Mouse (Mus musculus) layer of hippocampus, adult 8-10 months (tissue): Measurements from ENCODE around the gene Mrnip. TPM values are rescaled to one million over a fixed set of nuclear protein-coding genes. Genes with fewer than 3 reads are reported as not detected.
A peak's percentile ranks its signal among the peaks of the same experiment; 100 is the strongest.

Experiments
- DNase-seq, 2 experiments: peaks; one replicate each; pipeline ENCODE4 v3.0.0; 2022; ENCODE audit warnings: low spot score in 2 of 2
- total RNA-seq, 4 experiments: library from RNA; stranded (reverse); gene quantifications; 2 replicates each; pipeline ENCODE4 v1.2.4; 2022

Gene Mrnip
- total RNA-seq, 4 experiments from 2014 or later, result 14.0 to 16.9 (median 15.4) TPM

DNA sequence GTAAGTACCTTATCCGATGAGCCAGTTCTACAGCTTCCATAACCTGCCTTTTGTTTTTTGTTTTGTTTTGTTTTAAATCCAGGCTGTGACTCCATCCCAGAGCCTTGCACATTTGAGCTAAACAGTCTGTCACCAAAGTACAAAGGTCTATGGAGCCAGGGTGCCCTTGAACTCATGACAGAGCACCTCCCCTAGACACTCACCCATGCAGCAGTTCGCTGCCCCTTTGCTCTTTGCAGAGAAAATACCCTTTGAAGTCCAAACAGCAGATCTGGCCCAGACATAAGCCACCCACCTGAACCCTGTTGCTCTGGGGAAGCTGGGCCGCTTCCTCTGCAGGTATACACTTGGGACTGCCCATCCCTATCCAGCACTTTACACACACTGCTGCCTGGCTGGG is 27.3 kb downstream of the Mrnip start:
- DNase-seq, result no peak

GRCm38 (mm10) chr11:50203302-50203827 is 29.1 kb downstream of the Mrnip start:
- no peak for DNase-seq

DNA sequence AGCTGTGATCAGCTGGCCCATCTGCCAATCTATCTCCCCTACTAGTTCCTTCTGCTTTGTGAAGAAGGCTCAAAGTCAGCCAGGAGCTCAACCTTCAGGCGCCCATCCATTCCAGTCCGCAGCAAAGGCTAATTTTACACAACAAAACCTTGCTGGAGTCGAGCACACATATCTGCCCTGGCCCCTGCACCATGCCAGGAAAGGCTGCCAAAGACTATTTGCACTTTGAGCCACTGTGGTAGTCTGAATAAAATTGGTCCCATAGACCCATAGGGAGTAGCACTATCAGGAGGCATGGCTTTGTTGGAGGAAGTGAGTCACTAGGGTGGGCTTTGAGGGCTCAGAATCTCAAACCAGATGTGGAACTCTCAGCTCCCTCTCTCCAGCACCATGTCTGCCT is 31.2 kb downstream of the Mrnip start:
- DNase-seq, result no peak

DNA sequence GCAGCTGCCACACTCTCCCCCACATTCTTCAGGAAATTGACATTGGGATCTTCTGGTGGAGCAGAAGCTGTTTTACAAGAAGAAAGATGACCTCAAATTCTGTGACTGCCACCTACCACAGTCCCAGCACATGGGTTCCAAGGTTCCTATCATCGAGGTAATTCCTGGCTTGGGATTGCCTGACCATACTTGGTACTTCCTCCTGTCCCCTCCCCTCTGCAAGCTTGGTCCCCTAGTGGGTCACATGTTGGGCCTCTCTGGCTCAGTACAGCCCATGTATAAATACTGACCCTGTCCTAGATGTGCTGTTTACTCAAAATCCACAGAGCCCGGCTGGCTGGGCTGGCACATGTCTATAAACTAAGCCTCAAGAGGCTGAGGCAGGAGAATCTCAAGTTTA is 31.8 kb downstream of the Mrnip start:
- no peak for DNase-seq

- no peak for DNase-seq
Observed at GRCm38 (mm10) chr11:50207344-50207743, 33.1 kb downstream of the Mrnip start.

DNA sequence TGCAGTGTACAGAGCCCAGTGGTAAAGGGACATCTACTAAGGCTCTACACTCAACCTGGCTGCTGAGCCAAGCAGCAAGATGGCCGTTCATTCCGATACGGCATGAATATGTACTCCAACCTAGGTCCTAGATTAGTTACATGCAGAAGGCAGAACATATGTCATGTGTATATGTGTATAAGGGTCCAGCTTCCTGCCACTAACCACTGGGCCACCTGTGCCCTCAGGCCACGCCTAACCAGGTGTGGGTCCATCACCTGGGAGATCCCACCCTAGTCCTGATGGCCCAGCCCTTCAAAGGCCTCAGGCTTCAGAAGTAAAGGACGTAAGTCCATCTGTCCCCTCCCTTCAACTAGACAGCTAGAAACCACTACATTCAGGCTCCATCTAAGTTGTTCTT is 33.8 kb downstream of the Mrnip start:
- no peak for DNase-seq

DNA sequence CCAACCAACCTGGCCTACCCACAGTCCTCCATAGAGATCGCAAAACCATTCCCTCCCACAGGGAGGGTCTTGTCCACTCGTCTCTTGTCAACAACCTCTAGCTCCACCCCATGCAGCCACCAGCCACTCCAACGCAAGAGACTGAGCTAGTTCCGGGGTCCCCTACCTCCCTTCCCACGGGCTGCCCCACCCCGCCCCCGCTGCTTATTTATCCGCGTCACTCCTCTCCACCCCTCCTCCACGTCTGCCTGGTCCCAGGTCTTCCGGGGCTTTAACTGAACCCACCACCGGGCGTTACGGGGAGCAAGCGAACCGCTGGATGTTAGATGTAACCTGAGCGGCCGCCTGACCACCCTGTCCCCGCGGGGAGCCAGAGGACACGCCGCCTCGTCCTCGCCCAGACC is 35.9 kb downstream of the Mrnip start:
- peak; percentile 81 to 90 for DNase-seq

DNA sequence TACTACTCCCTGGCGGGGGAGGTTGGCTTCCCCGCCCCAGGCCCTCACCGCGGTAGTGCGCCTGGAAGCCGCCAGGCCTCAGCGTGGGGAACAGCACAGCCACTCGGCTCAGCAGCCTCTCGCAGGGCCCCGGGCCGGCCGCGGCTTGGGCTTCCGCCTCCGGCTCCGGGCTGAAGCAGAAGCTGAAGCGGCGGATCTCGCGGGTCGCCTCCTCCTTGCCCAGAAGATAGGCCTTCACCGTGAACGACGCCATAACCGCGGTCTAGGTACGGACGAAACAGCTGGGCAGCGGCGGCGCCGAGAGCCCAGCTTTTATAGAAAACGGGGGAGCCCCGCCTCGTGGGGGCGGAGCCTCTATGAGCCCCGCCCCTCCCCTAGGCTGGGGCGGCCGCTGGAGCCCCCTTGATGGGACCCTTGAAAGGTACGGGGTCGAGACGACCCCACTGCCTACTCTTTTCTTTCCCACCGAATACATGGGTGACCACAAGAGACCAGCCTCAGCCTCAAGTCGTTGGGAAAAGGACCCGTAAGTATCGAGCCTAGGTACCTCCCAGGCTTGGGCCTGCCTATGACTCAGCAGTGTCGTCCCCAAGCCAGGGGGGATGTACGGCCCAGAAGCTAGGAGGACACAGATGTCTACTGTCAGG is 36.4 kb downstream of the Mrnip start, which contains the start of the genes Sqstm1 and Mgat4b:
Gene Sqstm1, minus strand, starts transcription at position 323 of the 647 bp plus-strand sequence.
Gene Mgat4b, plus strand, starts transcription at position 386 of the 647 bp plus-strand sequence.
- peak; percentile 66 to 79 for DNase-seq

GRCm38 (mm10) chr11:50211322-50212059 is 37.2 kb downstream of the Mrnip start:
- DNase-seq, result no peak

GRCm38 (mm10) chr11:50212060-50212739 is 38.0 kb downstream of the Mrnip start:
- DNase-seq, result no peak

- peak; percentile 53 to 79 for DNase-seq
Observed at GRCm38 (mm10) chr11:50212848-50213758, 38.9 kb downstream of the Mrnip start.

DNA sequence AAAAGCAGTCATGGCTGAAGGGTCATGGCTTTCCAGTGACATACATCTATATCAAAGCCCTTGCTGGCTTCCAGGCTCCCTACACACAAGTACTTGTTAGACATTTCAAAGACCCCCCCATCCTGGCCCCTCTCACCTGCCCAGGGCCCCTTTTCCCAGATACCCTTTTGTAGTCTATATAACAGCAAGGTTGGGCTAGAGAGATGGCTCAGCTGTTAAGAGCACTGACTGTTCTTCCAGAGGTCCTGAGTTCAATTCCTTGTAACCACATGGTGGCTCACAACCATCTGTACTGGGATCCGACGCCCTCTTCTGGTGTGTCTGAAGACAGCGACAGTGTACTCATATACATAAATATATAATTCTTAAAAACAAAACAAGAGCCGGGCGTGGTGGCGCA is 40.4 kb downstream of the Mrnip start:
- DNase-seq, result no peak

- DNase-seq, result no peak
Observed at GRCm38 (mm10) chr11:50215633-50216032, 41.4 kb downstream of the Mrnip start.

DNA sequence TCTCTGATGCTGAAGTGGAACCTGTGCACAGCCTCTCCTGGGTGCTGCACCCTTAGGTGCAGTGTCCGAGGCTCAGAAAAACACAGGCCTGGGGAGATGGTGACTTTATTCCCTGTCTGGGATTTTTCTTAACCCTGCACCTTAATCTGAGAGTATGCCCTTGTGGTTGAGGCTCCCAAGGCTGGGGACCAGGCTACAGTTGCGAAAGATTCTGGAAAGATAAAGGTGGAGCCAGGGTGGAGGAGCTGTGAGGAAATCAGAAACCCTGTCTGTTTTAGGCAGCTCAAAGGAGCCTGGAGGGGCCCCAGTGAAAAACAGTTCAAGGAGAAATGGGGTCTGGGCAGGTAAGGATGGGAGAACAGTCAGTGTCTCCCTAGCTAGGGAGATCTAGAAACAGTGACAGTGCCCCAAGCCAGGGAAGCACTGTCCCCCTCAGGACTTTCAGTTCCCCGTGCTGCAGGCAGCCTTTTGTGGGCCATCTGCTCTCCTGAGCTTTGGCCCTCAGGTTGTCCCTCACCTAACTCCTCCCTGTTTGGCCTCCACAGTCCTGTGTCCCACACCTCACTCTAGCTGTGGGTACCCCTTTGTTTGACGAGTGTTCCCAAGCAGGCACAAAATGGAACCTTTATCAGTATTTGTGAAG is 42.6 kb downstream of the Mrnip start:
- no peak for DNase-seq

DNA sequence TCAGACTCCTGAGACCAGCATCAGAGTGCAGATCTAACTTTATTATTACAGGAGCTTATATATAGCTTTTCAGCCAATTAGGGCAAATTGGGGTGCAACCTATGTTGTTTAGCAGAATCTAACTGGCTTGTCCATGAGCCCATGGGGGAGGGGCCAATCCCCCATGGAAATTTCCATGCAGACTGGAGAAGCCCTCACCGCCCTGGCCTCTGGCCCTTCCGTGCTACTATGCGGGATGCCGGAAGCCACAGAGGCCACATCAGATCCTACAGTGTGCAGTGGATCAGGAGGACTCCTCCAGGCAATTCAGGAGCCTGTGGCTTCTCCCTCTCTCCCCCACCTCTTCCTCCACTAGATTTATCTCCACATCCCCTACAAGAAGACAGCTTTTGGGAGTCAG is 43.6 kb downstream of the Mrnip start:
- DNase-seq, result no peak

DNA sequence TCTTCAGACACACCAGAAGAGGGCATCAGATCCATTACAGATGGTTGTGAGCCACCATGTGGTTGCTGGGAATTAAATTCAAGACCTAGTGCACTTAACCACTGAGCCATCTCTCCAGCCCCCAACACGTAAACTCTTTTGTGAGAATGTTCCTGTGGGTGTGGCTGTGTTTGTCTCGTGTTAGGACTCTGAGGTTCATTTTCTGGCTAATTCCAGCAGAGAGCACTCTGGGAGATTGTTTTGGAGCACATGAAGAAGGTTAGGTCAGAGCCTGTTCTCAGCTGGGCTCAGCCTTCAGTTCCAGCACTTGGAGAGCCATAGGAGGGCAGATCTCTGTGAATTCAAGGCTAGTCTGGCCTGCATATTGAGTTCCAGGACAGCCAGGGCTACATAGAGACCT is 45.6 kb downstream of the Mrnip start:
- no peak for DNase-seq

DNA sequence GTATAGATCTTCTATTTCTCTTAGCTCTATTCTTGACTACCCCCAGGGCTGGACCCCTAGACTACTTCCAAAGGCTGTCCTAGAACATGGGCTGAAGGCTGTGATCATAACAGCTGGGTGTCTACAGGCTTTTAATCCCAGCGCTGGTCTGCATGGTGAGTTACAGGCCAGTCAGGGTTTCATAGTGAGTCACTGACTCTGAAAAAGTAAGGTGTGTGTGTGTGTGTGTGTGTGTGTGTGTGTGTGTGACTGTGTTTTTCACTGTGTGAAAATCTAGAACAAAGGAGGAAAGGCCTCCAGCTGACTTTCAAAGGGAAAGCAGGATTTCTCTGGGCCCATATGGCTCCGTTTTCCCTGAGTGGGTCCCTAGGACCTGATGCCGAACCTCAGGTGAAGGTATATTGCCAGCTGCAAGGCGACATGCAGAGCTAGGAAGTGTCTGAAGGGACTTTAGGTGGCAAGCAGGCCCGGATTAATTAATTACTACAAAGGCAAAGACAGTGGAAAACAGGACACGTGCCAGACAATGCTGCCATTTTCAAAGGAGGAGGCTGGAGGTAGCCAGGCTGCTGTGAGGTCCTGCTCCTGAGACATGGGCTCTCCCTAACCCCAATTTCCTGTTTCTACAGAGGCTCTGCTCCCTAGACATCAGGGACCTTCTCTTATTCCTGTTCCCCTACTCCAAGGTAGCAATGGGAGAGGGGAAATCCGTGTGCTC is 48.5 kb downstream of the Mrnip start:
- DNase-seq, result no peak

DNA sequence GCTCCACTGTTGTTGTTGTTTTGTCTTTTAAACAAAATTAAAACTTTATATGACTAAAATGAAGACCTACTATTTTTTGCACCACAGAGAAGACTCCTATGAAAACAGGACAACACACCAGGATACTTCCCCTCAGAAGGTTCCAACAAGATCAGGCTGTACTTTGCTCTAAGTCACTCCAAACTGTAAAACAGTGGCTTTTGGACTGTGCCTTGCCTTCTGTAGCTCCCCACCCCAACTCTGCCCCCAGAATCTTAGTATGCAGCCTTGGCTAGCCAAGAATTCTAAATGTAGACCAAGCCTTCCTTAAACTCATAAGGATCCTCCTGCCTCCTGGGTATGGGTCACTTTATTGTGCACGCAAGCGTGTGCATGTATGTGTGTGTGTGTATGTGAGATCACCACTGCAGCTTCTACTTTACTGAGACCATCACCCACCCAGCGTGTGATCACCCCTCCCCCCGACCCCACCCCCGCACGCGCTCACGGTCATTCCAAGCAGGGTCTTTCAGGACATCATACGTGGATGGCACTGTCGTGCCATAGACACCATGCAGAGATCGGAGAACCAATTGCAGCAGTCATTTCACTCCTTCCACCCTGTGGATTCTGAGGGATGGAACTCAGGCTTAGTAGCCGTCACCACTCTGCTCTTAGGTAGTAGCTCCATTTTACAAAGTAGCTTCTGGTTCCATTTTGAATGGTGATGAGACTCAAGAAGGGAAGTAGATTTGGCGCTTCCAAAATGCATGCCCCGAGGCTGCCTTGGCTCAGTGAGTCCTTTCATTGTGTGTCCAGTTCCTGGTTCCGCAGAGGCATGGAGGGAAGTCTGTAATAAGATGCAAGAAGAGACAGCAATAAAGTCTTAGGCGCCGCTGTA is 49.8 kb downstream of the Mrnip start:
- DNase-seq, result no peak
